ENCODE assay signal across 8 mouse cellular contexts in genomic region chr11:113619420-113620080, GRCm38 (mm10). TPM values are rescaled to one million over a fixed set of nuclear protein-coding genes. Genes with fewer than 3 reads are reported as not detected.
A peak's percentile ranks its signal among the peaks of the same experiment; 100 is the strongest.
DNase-seq lines count a peak whose midpoint lies in the region; ATAC-seq lines count a peak whose summit lies in the region.

No protein-coding gene starts in this region.

- H3K9ac ChIP-seq in heart, embryonic 13.5 days = peak overlapping the region; percentile 80
- H3K9ac ChIP-seq in forebrain, embryonic 12.5 days = peak overlapping the region; percentile 59
- H3K9ac ChIP-seq in liver, embryonic 13.5 days = peak overlapping the region; percentile 26; the same call in 1 of the 2 replicates

- no peak for ATAC-seq in heart, embryonic 13.5 days (ENCODE audit: extremely low read depth, insufficient number of reproducible peaks, low FRiP score, low TSS enrichment)
- peak; percentile 19 for ATAC-seq in CD4-positive, CD25-positive, alpha-beta regulatory T cell, adult 4 months
- ATAC-seq in forebrain, embryonic 12.5 days (ENCODE audit: low FRiP score) = 0 out of 2 replicates have a peak, but pooled peaks have one; percentile 4
- ATAC-seq in liver, embryonic 13.5 days (ENCODE audit: low read depth) = 0 out of 2 replicates have a peak, but pooled peaks have one; percentile 2
- ATAC-seq in monocyte, adult 5-6 weeks (replicated peaks; ENCODE audit: insufficient number of reproducible peaks, low FRiP score, low TSS enrichment, poor library complexity, severe bottlenecking) = no peak
- no peak for ATAC-seq in megakaryocyte progenitor cell, adult 5-6 weeks (replicated peaks; ENCODE audit: poor library complexity)

- H3K4me1 ChIP-seq in heart, embryonic 13.5 days = peaks cover 21% of the 10 kb centered on the region
- H3K4me1 ChIP-seq in forebrain, embryonic 12.5 days = peaks cover 34% of the 10 kb centered on the region
- H3K4me1 ChIP-seq in liver, embryonic 13.5 days (replicated peaks) = peaks cover 14% of the 10 kb centered on the region; the same call in 1 of the 2 replicates

- intact Hi-C loops in heart, postnatal 10 days (cut with DNase I) = loop anchor here (5.0 kb wide), 1 partner anchor 442 kb away; no protein-coding TSS in a partner anchor

- peak overlapping the region; percentile 57 for H3K4me3 ChIP-seq in heart, embryonic 13.5 days
- peak overlapping the region; percentile 56 for H3K4me3 ChIP-seq in forebrain, embryonic 12.5 days (replicated peaks)
- H3K4me3 ChIP-seq in liver, embryonic 13.5 days (replicated peaks) = peak overlapping the region; percentile 49

- WGBS in heart, embryonic 13.5 days = 5% methylated on average over 31 of the region's 31 CpGs
- WGBS in forebrain, embryonic 12.5 days = 1% methylated on average over 31 of the region's 31 CpGs
- WGBS in liver, embryonic 13.5 days (ENCODE audit: insufficient replicate concordance) = 4% methylated on average over 31 of the region's 31 CpGs

- H3K4me2 ChIP-seq in heart, embryonic 13.5 days = peak overlapping the region; percentile 97
- peak overlapping the region; percentile 98 for H3K4me2 ChIP-seq in forebrain, embryonic 12.5 days
- peak overlapping the region; percentile 65 for H3K4me2 ChIP-seq in liver, embryonic 13.5 days

- no peak overlapping the region for H3K27ac ChIP-seq in heart, embryonic 13.5 days (replicated peaks)
- H3K27ac ChIP-seq in forebrain, embryonic 12.5 days = 0 out of 2 replicates have a peak overlapping the region, but pooled peaks have one; percentile 36
- no peak overlapping the region for H3K27ac ChIP-seq in liver, embryonic 13.5 days

- H3K27me3 ChIP-seq in heart, embryonic 13.5 days (replicated peaks) = peaks cover 59% of the 10 kb centered on the region
- H3K27me3 ChIP-seq in forebrain, embryonic 12.5 days = peaks cover 50% of the 10 kb centered on the region
- H3K27me3 ChIP-seq in liver, embryonic 13.5 days = peaks cover 49% of the 10 kb centered on the region

- DNase-seq in heart, postnatal 10 days = no peak
- no peak for DNase-seq in liver, embryonic 13.5 days
- DNase-seq in yolk sac, embryonic 10.5 days (ENCODE audit: low spot score) = no peak

- H3K9me3 ChIP-seq in heart, embryonic 13.5 days = no peaks in the 10 kb centered on the region
- H3K9me3 ChIP-seq in forebrain, embryonic 12.5 days = no peaks in the 10 kb centered on the region
- no peaks in the 10 kb centered on the region for H3K9me3 ChIP-seq in liver, embryonic 13.5 days (replicated peaks)

- no peaks in the 10 kb centered on the region for H3K36me3 ChIP-seq in heart, embryonic 13.5 days
- peaks cover 6% of the 10 kb centered on the region; the same call in 1 of the 2 replicates for H3K36me3 ChIP-seq in forebrain, embryonic 12.5 days (replicated peaks)
- H3K36me3 ChIP-seq in liver, embryonic 13.5 days = no peaks in the 10 kb centered on the region

RNA-seq across cellular contexts. Expression of gene Sstr2, which starts 0.4 kb away (rescaled TPM):
- polyA plus RNA-seq in heart, embryonic 13.5 days (2015; fragmentation: Nextera tagmentation; extraction: Ambion mirVana) = 0.39 and 0.45 TPM in 2 replicates
- not detected for total RNA-seq in heart, postnatal 10 days (2021)
- under 1 TPM in 1 of 2 experiments, not detected in 1; 0.35 TPM for polyA plus RNA-seq in CD4-positive, CD25-positive, alpha-beta regulatory T cell, adult 4 months (2017; shearing (Covaris generic))
- polyA plus RNA-seq in forebrain, embryonic 12.5 days (2016; fragmentation: Nextera tagmentation; extraction: Ambion mirVana) = 22.4 and 25.4 TPM in 2 replicates
- polyA plus RNA-seq in liver, embryonic 13.5 days (2015; fragmentation: Nextera tagmentation; extraction: Ambion mirVana) = 2.7 and 2.9 TPM in 2 replicates
- total RNA-seq in monocyte, adult 5-6 weeks (2017) = 0.29 TPM in 1 of 3 replicates, not detected in the others
- 0.35 and 0.46 TPM in 2 replicates for total RNA-seq in megakaryocyte progenitor cell, adult 5-6 weeks (2015)
- 1.6 TPM in 1 of 2 replicates, not detected in the other for total RNA-seq in megakaryocyte progenitor cell, adult 5-6 weeks (2017)

RNA-seq across cellular contexts. Expression of gene Cog1, which starts 29.4 kb away (rescaled TPM):
- 15.5 and 16.6 TPM in 2 replicates for polyA plus RNA-seq in heart, embryonic 13.5 days (2015; fragmentation: Nextera tagmentation; extraction: Ambion mirVana)
- total RNA-seq in heart, postnatal 10 days (2021) = 10 to 100 TPM; 17.1 to 18.1 TPM
- 10 to 100 TPM; 15.4 to 19.3 TPM for polyA plus RNA-seq in CD4-positive, CD25-positive, alpha-beta regulatory T cell, adult 4 months (2017; shearing (Covaris generic))
- polyA plus RNA-seq in forebrain, embryonic 12.5 days (2016; fragmentation: Nextera tagmentation; extraction: Ambion mirVana) = 35.3 and 38.3 TPM in 2 replicates
- 12.3 and 14.3 TPM in 2 replicates for polyA plus RNA-seq in liver, embryonic 13.5 days (2015; fragmentation: Nextera tagmentation; extraction: Ambion mirVana)
- 15.0 to 35.6 TPM (median 20.2 TPM) in 3 replicates for total RNA-seq in monocyte, adult 5-6 weeks (2017)
- 26.0 and 29.0 TPM in 2 replicates for total RNA-seq in megakaryocyte progenitor cell, adult 5-6 weeks (2015)
- total RNA-seq in megakaryocyte progenitor cell, adult 5-6 weeks (2017) = 13.7 and 13.9 TPM in 2 replicates

RNA-seq across cellular contexts. Expression of gene Slc39a11, which starts 30.3 kb away (rescaled TPM):
- polyA plus RNA-seq in heart, embryonic 13.5 days (2015; fragmentation: Nextera tagmentation; extraction: Ambion mirVana) = 15.2 and 16.8 TPM in 2 replicates
- total RNA-seq in heart, postnatal 10 days (2021) = 1 to 10 TPM; 6.2 to 8.1 TPM
- 10 to 100 TPM; 12.0 to 17.9 TPM for polyA plus RNA-seq in CD4-positive, CD25-positive, alpha-beta regulatory T cell, adult 4 months (2017; shearing (Covaris generic))
- polyA plus RNA-seq in forebrain, embryonic 12.5 days (2016; fragmentation: Nextera tagmentation; extraction: Ambion mirVana) = 23.9 and 25.1 TPM in 2 replicates
- polyA plus RNA-seq in liver, embryonic 13.5 days (2015; fragmentation: Nextera tagmentation; extraction: Ambion mirVana) = 15.0 and 16.3 TPM in 2 replicates
- 7.1 to 9.8 TPM (median 8.9 TPM) in 3 replicates for total RNA-seq in monocyte, adult 5-6 weeks (2017)
- total RNA-seq in megakaryocyte progenitor cell, adult 5-6 weeks (2015) = 25.6 and 30.9 TPM in 2 replicates
- 30.9 and 32.6 TPM in 2 replicates for total RNA-seq in megakaryocyte progenitor cell, adult 5-6 weeks (2017)

Comparison
In these comparisons a context has a peak if more than half of its experiments do, and no peak if none do; other contexts are left out.
1. ATAC-seq: peak in CD4-positive, CD25-positive, alpha-beta regulatory T cell, adult 4 months (single experiment), forebrain, embryonic 12.5 days (single experiment) and liver, embryonic 13.5 days (single experiment); none in heart, embryonic 13.5 days (single experiment), monocyte, adult 5-6 weeks (single experiment) and megakaryocyte progenitor cell, adult 5-6 weeks (single experiment).
2. H3K9ac ChIP-seq: peak in every context shown above with its lines; median percentile 80 in heart, embryonic 13.5 days; 59 in forebrain, embryonic 12.5 days; 26 in liver, embryonic 13.5 days.
3. Peak in every context shown above with its lines, with median percentiles within 50 percentile points of each other: H3K4me2 ChIP-seq and H3K4me3 ChIP-seq.